Mouse (Mus musculus) embryonic facial prominence, embryonic 10.5 days (tissue): ENCODE measurements around the gene Ccm2. TPM values are rescaled to one million over a fixed set of nuclear protein-coding genes. Genes with fewer than 3 reads are reported as not detected.

ENCODE experiments used
- DNase-seq: peaks from one replicate; pipeline ENCODE4 v3.0.0-alpha.2; 2017; ENCODE audit warnings: low spot score
- H3K27ac ChIP-seq: fragments of 300-500 bp; sonication (generic); replicated peaks from 2 replicates; pipeline ENCODE4 v1.5.1; 2016; ENCODE audit warnings: mild to moderate bottlenecking
- H3K27me3 ChIP-seq: fragments of 300-500 bp; sonication (generic); replicated peaks from 2 replicates; pipeline ENCODE4 v1.6.1; 2016; ENCODE audit warnings: low read depth, mild to moderate bottlenecking; ENCODE audit not compliant: poor library complexity, severe bottlenecking
- H3K36me3 ChIP-seq: fragments of 300-500 bp; sonication (generic); replicated peaks from 2 replicates; pipeline ENCODE4 v1.6.1; 2016; ENCODE audit warnings: mild to moderate bottlenecking, moderate library complexity
- H3K4me1 ChIP-seq: fragments of 300-500 bp; sonication (generic); 2 replicates; pipeline ENCODE4 v1.6.1; 2016
- H3K4me3 ChIP-seq: fragments of 300-500 bp; sonication (generic); 2 replicates; pipeline ENCODE4 v1.5.1; 2016; ENCODE audit warnings: mild to moderate bottlenecking, moderate library complexity
- H3K9me3 ChIP-seq: fragments of 300-500 bp; sonication (generic); 2 replicates; pipeline ENCODE4 v1.6.1; 2016; ENCODE audit warnings: mild to moderate bottlenecking
- WGBS: fragments of 180-500 bp; shearing (Covaris S2); methylation state at CpG from one replicate; pipeline ENCODE4 v1.1.7; 2016; 5-methylcytosine and 5-hydroxymethylcytosine counted together
- polyA plus RNA-seq: library from polyadenylated mRNA; unstranded; fragments of >200 nt; fragmentation: Nextera tagmentation; extraction: Ambion mirVana; gene quantifications from 2 replicates; pipeline ENCODE4 v1.2.1, GENCODE M21; 2016

Ccm2 gene
- polyA plus RNA-seq, 1 experiment from 2014 or later = 109 TPM

DNA sequence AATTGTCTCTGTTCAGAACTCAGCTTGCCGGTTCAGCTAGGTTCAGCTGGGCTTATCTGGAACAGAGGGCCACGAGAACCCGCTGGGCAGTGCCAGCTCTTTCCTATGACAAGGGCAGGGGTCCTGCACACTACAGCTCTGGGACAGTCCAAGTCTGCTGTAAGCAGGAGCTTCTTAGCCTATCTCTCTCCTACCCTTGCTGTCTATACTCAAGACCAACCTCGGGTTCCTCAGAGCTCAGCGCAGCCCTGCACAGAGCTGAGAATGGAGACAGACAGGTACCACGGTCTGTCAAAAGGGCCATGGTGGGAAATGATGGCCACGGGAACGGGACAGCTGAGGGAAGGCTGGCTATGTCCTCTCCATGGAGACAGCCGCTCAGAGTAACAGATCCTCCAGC lies 56.5 kb downstream of the Ccm2 start:
- H3K36me3 ChIP-seq = peaks cover 14% of the 10 kb centered on the region
- 0 out of 2 replicates have a peak overlapping the region, but pooled peaks have one; percentile 10 for H3K27ac ChIP-seq
- no peak overlapping the region for H3K4me3 ChIP-seq
- no peaks in the 10 kb centered on the region for H3K9me3 ChIP-seq
- 78% methylated on average over 9 of the region's 9 CpGs for WGBS
- H3K27me3 ChIP-seq = peaks cover 57% of the 10 kb centered on the region
- no peak for DNase-seq
- peaks cover 71% of the 10 kb centered on the region for H3K4me1 ChIP-seq

DNA sequence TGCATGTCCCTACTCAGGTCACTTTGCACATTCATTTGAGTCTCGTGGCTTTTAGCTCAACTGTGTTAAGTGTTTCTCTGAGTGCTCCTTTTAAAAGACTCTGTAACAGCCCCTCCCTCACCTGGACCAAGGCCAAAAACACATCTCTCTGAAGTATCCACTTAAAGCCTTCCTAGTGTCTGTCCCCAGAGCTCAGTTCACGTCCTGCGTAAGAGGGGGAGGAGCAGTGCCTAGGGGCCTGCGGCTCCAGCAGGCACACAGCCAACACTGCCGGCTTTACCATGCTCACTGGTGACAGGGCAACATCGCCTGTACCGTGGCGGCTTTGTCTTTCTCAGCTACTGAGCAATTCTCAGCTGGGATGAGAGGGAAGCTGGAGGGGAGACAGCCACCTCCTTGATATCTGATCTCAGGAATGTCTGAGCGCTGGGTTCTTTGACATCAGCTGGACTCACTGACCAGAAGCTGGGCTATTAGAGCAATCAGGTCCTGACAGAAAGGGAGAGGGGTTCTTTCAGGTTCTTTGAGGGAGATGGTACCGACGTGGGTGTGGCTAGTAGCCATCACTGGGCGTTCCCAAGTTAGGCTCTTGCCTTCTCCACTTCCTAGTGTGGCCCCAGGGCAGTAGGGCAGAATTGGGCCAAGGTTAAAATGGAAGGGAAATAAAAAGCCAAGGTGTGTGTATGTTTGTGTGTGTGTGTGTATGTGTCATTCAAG lies 57.4 kb downstream of the Ccm2 start:
- H3K4me1 ChIP-seq = peaks cover 63% of the 10 kb centered on the region
- WGBS = 27% methylated on average over 12 of the region's 12 CpGs
- H3K27me3 ChIP-seq = peaks cover 57% of the 10 kb centered on the region
- peak overlapping the region; percentile 59 for H3K4me3 ChIP-seq
- peaks cover 6% of the 10 kb centered on the region; the same call in 1 of the 2 replicates for H3K36me3 ChIP-seq
- H3K27ac ChIP-seq = no peak overlapping the region
- peak; percentile 30 for DNase-seq
- no peaks in the 10 kb centered on the region for H3K9me3 ChIP-seq

DNA sequence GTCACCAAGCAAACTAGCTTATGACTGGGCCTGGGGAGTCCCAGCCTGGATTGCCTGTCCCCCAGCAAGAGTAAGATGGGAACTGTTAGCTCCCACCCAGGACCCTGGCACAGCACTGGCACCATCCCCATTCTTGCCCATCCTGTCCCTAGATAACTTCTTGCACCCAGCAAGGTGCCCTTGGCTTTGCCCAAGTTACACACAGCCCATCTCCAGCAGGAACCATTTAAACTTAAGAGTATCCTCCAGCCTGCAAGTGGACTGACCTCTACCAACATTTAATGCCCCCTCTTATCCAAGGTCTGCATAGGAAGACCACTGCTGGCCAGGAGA lies 57.9 kb downstream of the Ccm2 start:
- Histone ChIP-seq H3K4me3 (peak overlapping the region; percentile 59), H3K4me1 (peaks cover 58% of the 10 kb centered on the region), H3K27me3 (peaks cover 57% of the 10 kb centered on the region), H3K9me3 (no peaks in the 10 kb centered on the region), H3K27ac (no peak overlapping the region; the same call in 1 of the 2 replicates), H3K36me3 (peaks cover 3% of the 10 kb centered on the region; the same call in 1 of the 2 replicates)
- no peak for DNase-seq

DNA sequence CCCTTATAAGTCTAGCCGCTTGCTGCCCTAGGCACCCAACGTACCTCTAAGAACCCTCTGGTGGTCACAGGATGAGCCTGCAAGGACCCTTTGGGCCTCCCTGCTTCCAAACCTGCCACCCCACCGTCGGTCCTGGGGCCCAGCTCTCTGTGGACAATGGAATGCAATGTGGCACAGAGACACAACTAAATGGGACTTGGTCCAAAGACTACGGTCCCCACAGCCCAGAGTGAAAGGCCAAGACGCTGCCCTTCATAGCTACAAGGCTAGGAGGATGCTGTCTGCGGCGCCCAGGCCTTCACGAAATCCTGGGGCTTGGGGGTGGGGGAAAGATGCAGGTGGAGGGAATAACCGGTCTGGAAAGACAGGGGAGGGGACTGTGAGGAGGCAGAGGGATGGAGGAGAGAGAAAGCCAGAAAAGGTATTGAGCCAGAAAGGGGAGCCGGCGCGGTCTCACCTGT lies 58.4 kb downstream of the Ccm2 start:
- Histone ChIP-seq H3K27ac (peak overlapping the region; percentile 69), H3K27me3 (peaks cover 57% of the 10 kb centered on the region), H3K36me3 (peaks cover 3% of the 10 kb centered on the region; the same call in 1 of the 2 replicates), H3K9me3 (no peaks in the 10 kb centered on the region), H3K4me1 (peaks cover 53% of the 10 kb centered on the region), H3K4me3 (peak overlapping the region; percentile 59)
- no peak for DNase-seq
- 13% methylated on average over 13 of the region's 13 CpGs for WGBS

DNA sequence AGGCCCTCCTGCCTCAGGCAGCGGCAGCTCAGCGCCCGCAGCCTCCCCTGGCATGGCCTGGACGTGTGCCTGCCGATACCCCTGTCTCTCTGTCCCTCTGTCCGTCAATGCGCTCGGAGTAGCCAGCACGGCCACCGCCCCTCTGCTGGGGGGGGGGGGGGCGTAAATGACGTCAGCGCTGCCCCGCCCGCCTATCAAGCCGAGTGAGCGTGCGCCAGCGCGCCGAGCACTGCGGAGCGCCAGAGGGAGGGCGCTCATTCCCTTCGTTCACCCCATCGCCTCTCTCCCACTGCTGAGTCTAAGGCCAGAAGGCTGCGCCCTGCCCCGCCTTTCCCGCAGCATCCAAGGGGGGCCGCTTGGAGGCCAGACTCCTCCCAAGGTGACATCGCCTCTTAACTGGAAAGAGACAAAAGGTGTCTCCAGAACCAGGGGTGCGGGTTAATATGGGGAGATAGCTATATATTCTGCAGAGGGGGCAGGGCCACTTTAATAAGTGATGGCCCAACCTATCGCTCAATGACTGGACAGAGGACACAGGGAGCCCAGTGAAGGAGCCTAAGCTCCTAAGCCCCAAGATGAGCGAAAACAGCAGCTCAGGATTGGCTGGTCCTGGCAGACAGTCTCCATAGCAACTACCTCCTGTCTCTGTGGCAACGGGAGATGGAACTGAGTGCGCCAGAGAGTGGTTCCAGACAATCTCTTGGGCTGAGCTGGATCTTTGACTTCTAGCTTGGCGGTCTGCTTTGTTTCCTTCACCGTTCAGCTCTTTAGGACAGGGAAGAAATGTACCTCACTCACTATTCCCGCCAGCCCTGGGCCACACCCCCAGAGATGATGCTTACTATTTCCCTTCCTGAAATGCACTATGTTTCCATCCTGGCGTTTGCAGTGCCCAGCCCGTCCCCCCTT lies 59.1 kb downstream of the Ccm2 start, which contains the start of gene Nacad:
Gene Nacad (minus strand): TSS at position 563 of the 909 bp plus-strand sequence.
- H3K27ac ChIP-seq = peak within 1 kb of the TSS; percentile 69
- no peaks in the 10 kb centered on the region for H3K9me3 ChIP-seq
- DNase-seq = peak; percentile 64
- H3K36me3 ChIP-seq = peaks cover 6% of the 10 kb centered on the region
- 5% methylated on average over 41 of the region's 41 CpGs for WGBS
- peaks cover 50% of the 10 kb centered on the region for H3K4me1 ChIP-seq
- peak within 1 kb of the TSS; percentile 59 for H3K4me3 ChIP-seq
- H3K27me3 ChIP-seq = peaks cover 57% of the 10 kb centered on the region

DNA sequence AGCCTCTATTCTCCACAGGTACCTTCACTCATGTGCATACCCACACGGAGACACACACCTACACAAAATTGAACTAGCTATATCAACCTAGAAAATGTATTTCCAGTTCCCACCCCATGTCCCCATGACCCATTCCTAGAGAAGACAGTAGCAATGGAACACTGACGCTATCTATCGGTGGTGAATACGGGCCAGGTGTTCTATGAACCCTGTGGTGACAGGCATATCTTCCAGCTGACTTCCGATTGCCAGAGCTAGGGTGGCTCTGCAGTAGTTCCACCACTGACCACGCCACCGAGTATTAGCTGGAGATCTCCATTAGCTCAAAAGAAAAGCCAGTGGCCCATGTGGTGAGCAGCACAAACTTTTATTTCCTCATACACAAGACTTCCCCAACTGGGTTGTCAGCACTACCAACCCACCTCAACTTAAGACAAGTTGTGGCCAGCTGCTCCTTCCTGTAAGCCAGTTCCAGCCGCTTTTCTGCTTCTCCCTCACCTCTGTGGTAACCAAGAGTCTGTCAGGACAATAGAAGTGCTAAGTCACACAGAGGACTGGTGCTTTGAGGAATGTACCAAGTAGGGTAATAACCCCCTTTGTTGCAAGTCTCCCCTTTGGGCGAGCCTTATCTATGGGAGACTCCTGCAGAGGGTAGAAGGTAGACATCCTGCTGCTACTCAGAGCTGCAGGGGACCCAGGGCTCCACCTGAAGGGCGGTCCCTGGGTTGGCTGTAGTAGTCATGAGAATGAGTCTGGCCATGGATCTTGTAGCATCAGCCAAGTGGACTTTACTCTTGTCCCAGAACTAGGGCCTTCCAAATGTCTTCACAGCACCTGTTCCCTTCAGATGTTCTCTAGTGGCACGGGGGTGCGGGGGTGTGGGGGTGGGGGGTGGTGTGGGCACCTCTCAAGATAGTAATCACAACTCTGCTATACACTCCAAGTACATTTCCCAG lies 68.8 kb downstream of the Ccm2 start:
- no peaks in the 10 kb centered on the region for H3K9me3 ChIP-seq
- peaks cover 99% of the 10 kb centered on the region for H3K36me3 ChIP-seq
- no peaks in the 10 kb centered on the region for H3K27me3 ChIP-seq
- DNase-seq = no peak
- H3K27ac ChIP-seq = no peak overlapping the region
- H3K4me1 ChIP-seq = no peaks in the 10 kb centered on the region
- 93% methylated on average over 12 of the region's 12 CpGs for WGBS
- H3K4me3 ChIP-seq = no peak overlapping the region

DNA sequence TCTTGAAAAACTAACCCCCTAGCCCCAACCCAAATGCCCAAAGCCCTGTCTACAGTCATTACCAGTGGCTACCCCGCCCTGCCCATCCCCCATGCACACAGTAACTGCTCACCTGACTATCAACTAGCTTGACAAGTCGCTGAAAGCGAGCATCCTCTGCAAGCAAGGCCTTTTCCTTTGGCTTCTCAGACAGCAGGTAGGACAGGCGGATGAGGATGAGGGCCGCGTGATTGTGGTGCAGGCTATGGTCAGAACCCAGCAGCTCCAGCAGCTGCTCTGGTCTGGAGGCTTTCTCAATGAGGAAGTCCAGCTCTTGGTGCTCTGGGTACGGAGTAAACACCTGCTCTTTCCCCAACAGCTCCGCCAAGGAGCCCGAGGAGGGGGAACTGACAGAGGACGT lies 77.0 kb downstream of the Ccm2 start:
- H3K4me3 ChIP-seq = peak overlapping the region; percentile 85; the same call in 1 of the 2 replicates
- H3K9me3 ChIP-seq = no peaks in the 10 kb centered on the region
- H3K27ac ChIP-seq = no peak overlapping the region
- peaks cover 23% of the 10 kb centered on the region for H3K4me1 ChIP-seq
- H3K36me3 ChIP-seq = peaks cover 61% of the 10 kb centered on the region
- H3K27me3 ChIP-seq = no peaks in the 10 kb centered on the region
- 90% methylated on average over 10 of the region's 10 CpGs for WGBS
- no peak for DNase-seq

DNA sequence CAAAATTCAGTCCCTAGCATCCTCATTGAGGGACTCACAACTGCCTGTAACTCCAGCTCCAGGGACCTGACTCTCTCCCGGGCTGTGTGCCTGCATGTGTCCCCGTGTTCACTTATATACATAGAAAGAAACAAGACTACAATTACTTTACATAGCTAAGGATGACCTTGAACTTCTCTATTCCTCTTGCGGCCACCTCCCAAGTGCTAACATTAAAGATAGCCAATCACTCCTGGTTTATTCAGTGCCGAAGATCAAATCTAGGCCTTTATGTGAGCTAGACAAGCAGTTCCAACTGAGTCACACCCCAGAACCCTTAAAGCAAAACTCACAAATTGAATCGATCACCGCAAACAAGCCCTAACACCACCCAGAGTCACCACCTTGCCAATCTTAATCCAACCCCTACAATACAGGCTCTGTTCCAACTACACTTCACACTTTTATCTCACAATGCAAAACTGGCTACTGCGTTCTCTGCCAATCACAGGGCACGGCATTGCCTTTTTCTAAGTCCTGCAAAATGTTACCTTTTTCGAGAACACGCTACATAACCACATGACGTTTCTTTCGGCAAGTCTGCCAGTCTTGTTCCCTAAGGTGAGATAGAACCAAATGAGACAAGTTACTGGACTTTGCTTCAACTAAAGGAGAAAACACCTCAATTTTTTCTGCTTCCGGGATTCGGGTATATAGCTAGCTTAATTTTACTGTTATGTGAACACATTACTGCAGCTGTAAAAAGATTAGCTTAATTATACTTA lies 78.1 kb downstream of the Ccm2 start:
- Histone ChIP-seq H3K4me1 (peaks cover 23% of the 10 kb centered on the region), H3K4me3 (peak overlapping the region; percentile 85), H3K27me3 (no peaks in the 10 kb centered on the region), H3K36me3 (peaks cover 50% of the 10 kb centered on the region), H3K9me3 (no peaks in the 10 kb centered on the region), H3K27ac (0 out of 2 replicates have a peak overlapping the region, but pooled peaks have one; percentile 96)
- 72% methylated on average over 14 of the region's 14 CpGs for WGBS
- no peak for DNase-seq

DNA sequence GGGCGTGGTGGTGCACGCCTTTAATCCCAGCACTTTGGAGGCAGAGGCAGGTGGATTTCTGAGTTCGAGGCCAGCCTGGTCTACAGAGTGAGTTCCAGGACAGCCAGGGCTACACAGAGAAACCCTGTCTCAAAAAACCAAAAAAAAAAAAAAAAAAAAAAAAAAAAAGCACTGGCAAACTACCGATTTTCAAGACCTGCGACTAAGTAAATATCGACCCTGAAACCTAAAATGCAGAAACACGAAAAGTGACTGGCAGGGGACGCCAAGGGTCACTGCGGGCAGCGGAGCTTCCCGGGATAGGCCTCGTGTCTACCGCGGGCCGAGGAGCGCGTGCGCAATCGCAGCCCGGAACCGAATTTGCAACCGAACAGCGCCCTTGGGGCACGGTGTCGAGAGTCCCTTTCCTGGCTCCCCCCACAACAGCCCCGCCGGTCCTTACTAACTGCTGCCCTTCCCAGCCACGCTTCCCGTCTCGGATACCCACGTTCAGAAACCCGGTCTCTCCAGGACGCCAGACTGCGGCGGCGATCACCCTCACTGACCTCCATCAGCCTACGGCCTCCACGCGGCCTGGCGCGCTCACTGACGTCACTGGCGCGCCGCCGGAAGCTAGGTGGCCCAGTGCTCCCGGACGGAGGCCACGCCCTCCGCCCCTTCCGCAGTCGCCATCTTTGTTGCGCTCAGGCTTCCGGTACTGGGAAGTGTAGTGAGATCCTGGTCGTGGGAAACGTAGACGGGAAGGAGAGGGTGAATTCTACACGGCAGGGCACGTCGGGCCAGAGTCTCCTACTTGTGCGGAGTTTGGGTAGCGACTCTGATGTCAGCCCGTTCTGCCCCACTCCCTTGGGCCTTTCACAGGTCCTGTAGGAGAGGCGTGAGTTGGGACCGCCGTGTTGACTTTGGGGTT lies 79.0 kb downstream of the Ccm2 start, which contains the start of gene Tbrg4:
Gene Tbrg4 (minus strand): TSS at position 590 of the 910 bp plus-strand sequence.
- peak within 1 kb of the TSS; percentile 96 for H3K27ac ChIP-seq
- no peaks in the 10 kb centered on the region for H3K27me3 ChIP-seq
- DNase-seq = peak; percentile 95
- WGBS = under 1% methylated on average over 66 of the region's 66 CpGs
- no peaks in the 10 kb centered on the region for H3K9me3 ChIP-seq
- H3K4me1 ChIP-seq = peaks cover 23% of the 10 kb centered on the region
- H3K36me3 ChIP-seq = peaks cover 40% of the 10 kb centered on the region
- H3K4me3 ChIP-seq = peak within 1 kb of the TSS; percentile 85

DNA sequence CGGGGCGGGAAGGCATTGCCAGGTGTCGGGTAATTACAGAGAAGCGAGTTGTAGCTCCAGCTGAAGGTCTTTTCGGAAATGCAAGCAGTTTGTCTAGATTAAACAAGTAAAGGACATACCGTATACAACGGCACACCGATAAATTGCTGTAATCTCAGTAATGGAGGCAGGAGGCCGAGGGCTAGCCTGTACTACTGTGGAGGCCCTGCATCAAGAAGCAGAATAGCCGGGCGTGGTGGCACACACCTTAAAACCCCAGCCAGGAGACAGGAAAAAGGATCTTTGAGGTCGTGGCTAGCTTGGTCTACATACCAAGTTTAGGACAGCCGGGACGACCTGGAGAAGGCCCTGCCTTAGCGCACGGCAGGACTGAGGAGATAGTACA lies 79.7 kb downstream of the Ccm2 start:
- peak overlapping the region; percentile 96 for H3K27ac ChIP-seq
- whole genome bisulfite sequencing = 15% methylated on average over 16 of the region's 16 CpGs
- H3K9me3 ChIP-seq = no peaks in the 10 kb centered on the region
- no peaks in the 10 kb centered on the region for H3K27me3 ChIP-seq
- peaks cover 34% of the 10 kb centered on the region for H3K36me3 ChIP-seq
- peak overlapping the region; percentile 85 for H3K4me3 ChIP-seq
- H3K4me1 ChIP-seq = peaks cover 23% of the 10 kb centered on the region
- no peak for DNase-seq
